In the genomic region with DNA sequence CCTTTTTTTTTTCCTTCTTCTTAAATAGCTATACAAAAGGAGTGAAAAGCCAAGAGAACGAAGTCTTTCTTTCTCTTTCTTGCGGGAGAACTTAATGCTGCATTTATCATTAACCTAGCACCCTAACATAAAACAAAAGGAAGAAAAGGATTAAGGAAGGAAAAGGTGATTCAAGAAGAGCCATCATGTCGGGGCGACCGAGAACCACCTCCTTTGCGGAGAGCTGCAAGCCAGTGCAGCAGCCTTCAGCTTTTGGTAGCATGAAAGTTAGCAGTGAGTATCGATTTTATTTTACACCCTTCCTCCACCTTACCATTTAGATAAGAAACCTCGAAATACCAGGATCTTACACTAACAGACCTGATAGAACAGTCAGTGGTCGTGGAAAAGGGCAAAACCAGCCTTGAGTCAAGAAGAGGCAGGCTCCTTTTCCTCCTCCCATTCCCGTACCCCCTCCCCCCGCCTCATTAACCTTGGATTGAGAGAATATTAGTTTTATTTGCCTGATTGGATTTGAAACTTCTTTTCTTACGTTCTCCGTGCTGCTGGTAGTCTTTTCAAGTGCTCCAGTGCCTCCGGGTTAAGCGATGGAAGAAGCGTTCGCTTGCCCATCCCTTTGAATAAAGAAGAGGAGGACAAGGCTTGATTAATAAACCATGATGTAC, we compare ENCODE assay signal across 8 mouse cellular contexts. TPM values are rescaled to one million over a fixed set of nuclear protein-coding genes. Genes with fewer than 3 reads are reported as not detected.
DNase-seq lines count a peak whose midpoint lies in the region; ATAC-seq and TF ChIP-seq lines count a peak whose summit lies in the region.

No protein-coding gene starts in this region.

- H3K27me3 ChIP-seq in heart, embryonic 11.5 days (ENCODE audit: control insufficient read depth, insufficient read depth, low read length) = no peaks in the 10 kb centered on the region
- H3K27me3 ChIP-seq in MEL (ENCODE audit: control insufficient read depth in 1 of 2, insufficient read depth in 2 of 2, low read length in 2 of 2) = no peaks in the 10 kb centered on the region
- no peaks in the 10 kb centered on the region for H3K27me3 ChIP-seq in forebrain, embryonic 11.5 days (ENCODE audit: control insufficient read depth, insufficient read depth, low read length)
- no peaks in the 10 kb centered on the region for H3K27me3 ChIP-seq in limb, embryonic 13.5 days
- H3K27me3 ChIP-seq in neural tube, embryonic 13.5 days = no peaks in the 10 kb centered on the region

- H3K4me2 ChIP-seq in heart, embryonic 11.5 days = peak overlapping the region; percentile 87
- H3K4me2 ChIP-seq in forebrain, embryonic 11.5 days (ENCODE audit: low read depth, low read length, severe bottlenecking) = peak overlapping the region; percentile 66
- peak overlapping the region; percentile 84 for H3K4me2 ChIP-seq in limb, embryonic 13.5 days (replicated peaks)
- H3K4me2 ChIP-seq in neural tube, embryonic 13.5 days = peak overlapping the region; percentile 82

- H3K4me1 ChIP-seq in heart, embryonic 11.5 days (ENCODE audit: control insufficient read depth, insufficient read depth, low read length) = peaks cover 16% of the 10 kb centered on the region
- peaks cover 17% of the 10 kb centered on the region in 2 experiments for H3K4me1 ChIP-seq in MEL (ENCODE audit: control insufficient read depth in 1 of 2, insufficient read depth in 2 of 2, low read length in 2 of 2)
- 0 out of 2 replicates have a peak, but pooled peaks cover 4% of the 10 kb centered on the region for H3K4me1 ChIP-seq in forebrain, embryonic 11.5 days (replicated peaks; ENCODE audit: control insufficient read depth, insufficient read depth, low read length)
- H3K4me1 ChIP-seq in limb, embryonic 13.5 days = peaks cover 48% of the 10 kb centered on the region
- peaks cover 42% of the 10 kb centered on the region for H3K4me1 ChIP-seq in neural tube, embryonic 13.5 days (replicated peaks)

- H3K79me2 ChIP-seq in MEL (ENCODE audit: control insufficient read depth, insufficient read depth, low read length, poor library complexity) = peaks cover 53% of the 10 kb centered on the region

- ATAC-seq in heart, embryonic 11.5 days (replicated peaks; ENCODE audit: insufficient number of reproducible peaks, low FRiP score, low TSS enrichment) = no peak
- ATAC-seq in forebrain, embryonic 11.5 days (replicated peaks; ENCODE audit: low FRiP score) = no peak
- no peak for ATAC-seq in limb, embryonic 13.5 days (ENCODE audit: low FRiP score, low read depth)
- no peak for ATAC-seq in neural tube, embryonic 13.5 days (ENCODE audit: low read depth)
- no peak for ATAC-seq in cerebellum, adult (ENCODE audit: insufficient number of reproducible peaks, low FRiP score, low TSS enrichment)

- H3K4me3 ChIP-seq in heart, embryonic 11.5 days (ENCODE audit: low read depth, low read length) = peak overlapping the region; percentile 70
- H3K4me3 ChIP-seq in MEL (ENCODE audit: control insufficient read depth in 1 of 2, insufficient read depth in 1 of 2, low read depth in 2 of 2, low read length in 2 of 2) = peak overlapping the region; percentile 98 to 100
- peak overlapping the region; percentile 97 for H3K4me3 ChIP-seq in forebrain, embryonic 11.5 days (ENCODE audit: low read depth, low read length)
- H3K4me3 ChIP-seq in limb, embryonic 13.5 days = peak overlapping the region; percentile 92
- peak overlapping the region; percentile 94 for H3K4me3 ChIP-seq in neural tube, embryonic 13.5 days

- WGBS in heart, embryonic 11.5 days (ENCODE audit: insufficient replicate concordance) = under 1% methylated on average over 17 of the region's 17 CpGs
- WGBS in forebrain, embryonic 11.5 days = 1% methylated on average over 17 of the region's 17 CpGs
- WGBS in limb, embryonic 13.5 days = under 1% methylated on average over 17 of the region's 17 CpGs
- whole genome bisulfite sequencing in neural tube, embryonic 13.5 days = under 1% methylated on average over 17 of the region's 17 CpGs

- no peak for TF ChIP-seq POLR2A in MEL (IDR thresholded peaks at IDR 0.05; ENCODE audit: control insufficient read depth in 1 of 2, insufficient read depth in 1 of 2, low read depth in 1 of 2, low read length in 2 of 2, poor library complexity in 1 of 2)

- no peaks in the 10 kb centered on the region for H3K36me3 ChIP-seq in heart, embryonic 11.5 days (ENCODE audit: control insufficient read depth, insufficient read depth, low read length)
- peaks cover 0 to 40% of the 10 kb centered on the region in 2 experiments; a peak in 2 of 4 replicates for H3K36me3 ChIP-seq in MEL (ENCODE audit: control insufficient read depth in 1 of 2, insufficient read depth in 2 of 2, low read length in 2 of 2)
- H3K36me3 ChIP-seq in forebrain, embryonic 11.5 days (ENCODE audit: control insufficient read depth, insufficient read depth, low read length) = no peaks in the 10 kb centered on the region
- H3K36me3 ChIP-seq in limb, embryonic 13.5 days = no peaks in the 10 kb centered on the region; the same call in 1 of the 2 replicates
- no peaks in the 10 kb centered on the region for H3K36me3 ChIP-seq in neural tube, embryonic 13.5 days

- H3K27ac ChIP-seq in heart, embryonic 11.5 days (ENCODE audit: low read depth, low read length) = peak overlapping the region; percentile 97
- H3K27ac ChIP-seq in MEL (ENCODE audit: control insufficient read depth, low read depth, low read length) = peak overlapping the region; percentile 62
- H3K27ac ChIP-seq in forebrain, embryonic 11.5 days (ENCODE audit: low read depth, low read length) = peak overlapping the region; percentile 100; the same call in 1 of the 2 replicates
- peak overlapping the region; percentile 33; the same call in 1 of the 2 replicates for H3K27ac ChIP-seq in limb, embryonic 13.5 days
- H3K27ac ChIP-seq in neural tube, embryonic 13.5 days (replicated peaks) = peak overlapping the region; percentile 100

- no peak for TF ChIP-seq CTCF in MEL (IDR thresholded peaks at IDR 0.05 in 2 of 3, conservative IDR thresholded peaks at IDR 0.05 in 1 of 3; ENCODE audit: control insufficient read depth in 1 of 3, insufficient read depth in 1 of 3, low read depth in 2 of 3, low read length in 3 of 3, poor library complexity in 1 of 3, severe bottlenecking in 1 of 3)

- peak overlapping the region; percentile 75 for H3K9ac ChIP-seq in heart, embryonic 11.5 days (ENCODE audit: low read depth, low read length)
- H3K9ac ChIP-seq in MEL (ENCODE audit: control insufficient read depth, low read depth, low read length, poor library complexity, severe bottlenecking) = peak overlapping the region; percentile 95
- H3K9ac ChIP-seq in forebrain, embryonic 11.5 days (ENCODE audit: low read length) = peak overlapping the region; percentile 99
- H3K9ac ChIP-seq in limb, embryonic 13.5 days = peak overlapping the region; percentile 97
- H3K9ac ChIP-seq in neural tube, embryonic 13.5 days = peak overlapping the region; percentile 99

- no peaks in the 10 kb centered on the region for H3K9me3 ChIP-seq in heart, embryonic 11.5 days (replicated peaks; ENCODE audit: control insufficient read depth, low read length)
- no peaks in the 10 kb centered on the region for H3K9me3 ChIP-seq in MEL (replicated peaks; ENCODE audit: insufficient read depth, low read length)
- H3K9me3 ChIP-seq in forebrain, embryonic 11.5 days (ENCODE audit: control insufficient read depth, low read length) = no peaks in the 10 kb centered on the region
- H3K9me3 ChIP-seq in limb, embryonic 13.5 days = no peaks in the 10 kb centered on the region
- H3K9me3 ChIP-seq in neural tube, embryonic 13.5 days = no peaks in the 10 kb centered on the region

- no peak for TF ChIP-seq EP300 in MEL (IDR thresholded peaks at IDR 0.05; ENCODE audit: low read depth in 1 of 2, low read length in 2 of 2)

- intact Hi-C loops in heart, postnatal 14 days (cut with DNase I) = loop anchor here (2.0 to 5.0 kb wide), 2 partner anchors 47 to 108 kb away; no protein-coding TSS in a partner anchor

- DNase-seq in heart, postnatal 14 days = no peak
- peak; percentile 60 for DNase-seq in MEL (ENCODE audit: low read depth, low spot score)
- peak; percentile 54 for DNase-seq in forebrain, embryonic 11.5 days (ENCODE audit: low spot score)
- DNase-seq in natural killer cell, adult 2 months (ENCODE audit: low spot score in 2 of 2) = no peak

- no peak for TF ChIP-seq RAD21 in MEL (IDR thresholded peaks at IDR 0.05; ENCODE audit: low read depth, low read length)

TF ChIP-seq in MEL, 35 proteins besides CTCF, POLR2A, EP300 and RAD21:
- TF ChIP-seq GATA1 (IDR thresholded peaks at IDR 0.05; ENCODE audit: low read depth, low read length) (peak; percentile 30; the same call in 1 of the 2 replicates), MXI1 (IDR thresholded peaks at IDR 0.05; ENCODE audit: low read depth, low read length) (0 out of 2 replicates have a peak, but pooled peaks have one; percentile 3), MAFK (IDR thresholded peaks at IDR 0.05; ENCODE audit: borderline replicate concordance, low read depth, low read length) (no peak)

RNA-seq across cellular contexts. Expression of gene Gsk3b, which starts 1.7 kb away (rescaled TPM):
- polyA plus RNA-seq in heart, embryonic 11.5 days (2014; fragmentation: Nextera tagmentation; extraction: Ambion mirVana) = 41.2 and 57.5 TPM in 2 replicates
- total RNA-seq in heart, postnatal 14 days (2021) = 10 to 100 TPM; 54.5 to 55.3 TPM
- 8.8 and 10.3 TPM in 2 replicates for total RNA-seq in MEL (2012; rRNA removed)
- polyA plus RNA-seq in MEL (2012; ENCODE audit: insufficient read depth in 1 of 2, insufficient read length in 2 of 2, low read depth in 1 of 2, low replicate concordance in 2 of 2, missing spikeins in 1 of 2) = 10 to 100 TPM in 1 of 2 experiments, not detected in 1; 20.1 TPM
- 106 and 110 TPM in 2 replicates for polyA plus RNA-seq in forebrain, embryonic 11.5 days (2014; fragmentation: Nextera tagmentation; extraction: Ambion mirVana)
- polyA plus RNA-seq in limb, embryonic 13.5 days (2015; fragmentation: Nextera tagmentation; extraction: Ambion mirVana) = 69.3 and 69.7 TPM in 2 replicates
- polyA plus RNA-seq in neural tube, embryonic 13.5 days (2015; fragmentation: Nextera tagmentation; extraction: Ambion mirVana) = 158 and 167 TPM in 2 replicates

Comparison
In these comparisons a context has a peak if more than half of its experiments do, and no peak if none do; other contexts are left out.
1. H3K27ac ChIP-seq: peak in every context shown above with its lines; median percentile 100 in forebrain, embryonic 11.5 days; 100 in neural tube, embryonic 13.5 days; 97 in heart, embryonic 11.5 days; 62 in MEL; 33 in limb, embryonic 13.5 days.
2. DNase-seq: peak in MEL (single experiment) and forebrain, embryonic 11.5 days (single experiment); none in heart, postnatal 14 days (0 of 2) and natural killer cell, adult 2 months (0 of 2).
3. Peak in every context shown above with its lines, with median percentiles within 50 percentile points of each other: H3K4me2 ChIP-seq, H3K4me3 ChIP-seq and H3K9ac ChIP-seq.